Mouse (Mus musculus): ENCODE measurements at regions not wholly inside any gene's neighbourhood (a gene's known extent, or its start where the extent isn't known, plus 50 kb on each side); places are given as distances from the start of the nearest gene placed in this dataset.

- no peak for DNase-seq
These were observed 328.9 kb downstream of the Pax1 start for GRCm38 (mm10) chr2:147690506-147691208.

- DNase-seq, result peak; percentile 35 to 61
These were observed 327.0 kb downstream of the Pax1 start for GRCm38 (mm10) chr2:147688742-147689141.

DNA sequence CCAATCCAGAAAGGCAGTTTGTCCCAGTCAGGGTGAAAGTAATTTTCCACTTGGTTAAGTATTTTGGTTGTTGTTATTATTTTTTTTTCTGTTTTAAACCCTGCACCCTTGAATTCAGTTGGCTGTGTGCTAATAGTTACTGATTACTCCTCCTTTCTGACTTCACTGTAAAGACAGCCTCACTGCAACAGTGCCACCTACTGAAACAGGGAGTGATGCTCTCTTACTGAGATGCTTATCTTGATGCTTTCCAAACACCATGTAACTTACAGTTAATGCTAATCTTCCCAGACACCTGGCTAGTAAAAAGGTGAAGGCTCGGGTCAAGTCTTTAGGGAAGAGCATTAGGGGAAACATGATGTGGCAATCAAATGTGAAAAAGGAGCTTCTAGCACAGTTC is 294.9 kb downstream of the Pax1 start:
- peak in 1 of 2 experiments; percentile 23 for DNase-seq

GRCm38 (mm10) chr2:147650229-147650628 is 288.5 kb downstream of the Pax1 start:
- DNase-seq, result no peak

DNA sequence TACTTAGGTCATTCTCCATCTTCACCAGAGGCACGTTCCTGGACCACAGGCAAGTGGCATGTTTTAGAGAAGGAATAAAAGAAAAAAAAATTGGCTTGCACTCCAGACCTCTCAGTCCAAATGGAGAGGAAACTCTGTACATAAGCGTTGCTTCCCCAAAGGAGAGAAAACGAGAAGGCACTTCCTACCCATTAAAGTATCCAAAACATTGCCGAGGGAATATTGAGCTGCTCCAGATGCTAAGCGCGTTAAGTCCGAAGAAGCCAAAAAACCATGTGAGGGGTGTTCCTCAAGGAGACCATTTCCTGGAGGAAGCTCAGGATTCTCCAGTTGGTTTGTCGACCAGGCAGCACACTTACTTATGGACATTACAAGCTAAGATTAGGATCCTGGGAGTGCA is 286.2 kb downstream of the Pax1 start:
- no peak for DNase-seq

DNA sequence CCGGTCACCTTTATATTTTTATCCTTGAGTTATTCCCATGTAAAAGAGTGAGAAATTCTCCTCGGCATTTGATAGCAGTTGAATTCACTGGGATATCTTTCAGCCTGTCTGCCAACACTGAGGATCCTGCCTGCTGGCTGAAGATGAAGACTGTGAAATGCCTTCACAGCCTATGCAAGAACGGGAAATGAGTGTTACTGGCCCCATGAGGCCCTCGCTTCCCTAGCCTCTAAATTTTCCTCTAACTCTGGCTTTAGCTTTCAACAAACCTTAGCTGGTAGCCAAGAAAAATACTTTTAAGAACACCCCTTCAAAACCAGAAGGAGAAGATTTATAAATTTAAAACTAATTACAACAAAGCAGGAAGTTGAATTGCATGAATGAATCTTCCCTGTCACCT is 285.8 kb downstream of the Pax1 start:
- DNase-seq, result no peak

DNA sequence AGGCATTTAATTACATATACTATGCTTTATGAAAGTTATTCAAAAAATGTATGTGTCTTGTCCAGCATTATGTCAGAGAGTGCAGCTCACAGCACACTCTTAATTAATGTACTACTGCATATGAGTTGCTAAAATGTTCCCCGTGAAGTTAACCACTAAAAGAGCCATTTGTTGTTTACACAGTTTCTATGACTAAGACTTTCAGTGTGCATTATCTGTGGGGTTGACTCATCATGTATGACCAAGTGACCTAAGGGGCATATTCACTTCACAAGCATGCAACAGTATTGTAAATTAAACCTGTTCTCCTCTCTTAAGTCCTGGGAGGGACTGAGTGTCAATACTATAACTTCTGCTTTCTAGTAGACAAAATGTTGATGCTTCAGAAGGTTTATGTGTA is 276.2 kb downstream of the Pax1 start:
- DNase-seq, result no peak

DNA sequence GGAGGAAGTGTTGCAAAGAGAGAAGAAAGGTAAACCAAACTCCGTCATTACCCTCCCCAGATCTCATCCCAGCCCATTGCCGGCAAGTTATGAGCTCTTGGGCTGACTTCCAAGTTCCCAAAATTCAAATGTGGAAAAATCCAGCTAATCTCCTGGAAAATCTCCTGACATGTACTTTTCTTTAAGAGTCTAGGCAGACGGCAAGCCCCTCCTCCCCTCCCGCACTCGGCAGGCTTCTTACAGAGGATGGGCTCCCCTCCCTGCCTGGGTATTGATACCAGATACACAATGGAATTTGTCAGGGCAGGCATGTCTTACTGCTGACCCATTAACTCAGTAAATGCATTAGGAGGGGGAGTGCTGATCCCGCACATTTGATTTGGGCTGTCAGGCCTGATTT is 271.0 kb downstream of the Pax1 start:
- no peak for DNase-seq

GRCm38 (mm10) chr2:147629716-147630115 is 268.0 kb downstream of the Pax1 start:
- peak in 1 of 2 experiments; percentile 11 for DNase-seq

DNA sequence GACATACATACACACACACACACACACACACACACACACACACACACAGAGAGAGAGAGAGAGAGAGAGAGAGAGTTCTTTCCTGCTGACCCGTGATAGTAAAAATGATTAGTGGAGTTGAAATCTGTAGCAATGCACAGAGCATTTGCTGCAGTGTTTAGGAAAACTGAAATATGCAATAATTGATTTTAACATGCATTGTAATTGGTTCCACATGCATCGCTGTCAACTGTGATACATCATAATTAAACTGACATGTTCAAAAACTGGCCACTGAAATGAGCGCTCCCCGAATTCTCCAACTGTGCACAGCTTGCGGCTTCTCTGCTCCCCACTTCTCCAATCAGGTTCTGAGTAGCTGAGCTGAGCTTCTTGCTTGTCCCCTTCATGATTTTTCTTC is 265.4 kb downstream of the Pax1 start:
- DNase-seq, result no peak

DNA sequence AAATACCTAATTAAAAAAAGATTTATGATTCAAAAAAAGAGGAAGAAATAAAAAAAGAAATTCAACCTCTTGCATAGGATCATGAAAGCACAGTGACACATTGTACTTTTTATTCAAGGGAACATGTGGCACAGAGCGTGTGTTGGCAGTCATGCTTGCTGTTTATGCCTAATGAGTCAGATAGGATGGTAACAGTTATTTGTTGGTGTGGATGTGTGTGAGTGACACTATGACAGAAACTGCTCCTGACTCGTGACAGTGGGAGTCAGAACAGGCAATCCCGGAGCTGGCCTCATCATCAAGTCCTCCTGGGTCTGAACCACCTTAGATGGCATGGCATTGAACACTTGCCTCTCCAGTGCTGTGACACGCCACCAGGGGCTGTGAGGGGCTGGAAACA is 261.4 kb downstream of the Pax1 start:
- DNase-seq, result no peak

DNA sequence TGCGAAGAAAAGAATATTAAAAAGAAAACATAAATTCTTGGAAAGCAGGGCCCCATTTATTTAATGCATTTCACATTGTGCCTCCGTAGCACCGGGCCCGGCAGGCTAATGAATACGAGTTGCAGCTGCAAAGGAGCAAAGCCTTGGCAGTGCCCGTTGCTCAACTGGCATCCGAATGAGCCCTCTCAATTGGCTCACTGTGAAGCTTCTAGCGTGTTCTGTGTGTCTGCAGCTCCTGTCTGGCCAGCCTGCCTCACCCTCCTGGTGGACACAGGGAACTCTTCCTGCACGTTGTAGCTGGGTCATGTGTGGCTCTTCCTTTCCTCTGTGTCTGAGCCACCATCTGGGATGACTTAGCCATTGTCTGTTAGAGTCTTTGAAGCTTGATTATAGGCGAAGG is 256.1 kb downstream of the Pax1 start:
- DNase-seq, result no peak

- no peak for DNase-seq
These were observed 248.6 kb downstream of the Pax1 start for GRCm38 (mm10) chr2:147610343-147610742.

DNA sequence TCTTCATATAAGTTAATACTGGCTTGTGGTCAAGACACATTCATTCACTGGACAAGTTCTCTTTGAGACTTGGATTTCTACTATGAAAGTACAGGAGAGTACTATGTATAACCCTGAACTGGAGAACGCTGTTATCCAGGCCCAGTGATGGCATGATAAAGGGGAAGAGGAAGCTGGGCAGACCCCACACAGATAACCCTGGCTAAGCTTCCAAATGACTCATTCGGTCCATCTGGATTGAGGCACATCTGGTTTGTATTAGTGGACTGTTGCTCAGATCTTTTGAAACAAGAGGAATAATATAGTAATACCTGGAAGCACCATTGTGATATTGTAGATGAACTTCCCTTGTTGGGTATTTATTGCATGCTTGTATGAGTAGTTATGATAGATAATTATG is 239.9 kb downstream of the Pax1 start:
- DNase-seq, result no peak

- DNase-seq, result no peak
These were observed 210.7 kb downstream of the Pax1 start for GRCm38 (mm10) chr2:147572413-147572812.

DNA sequence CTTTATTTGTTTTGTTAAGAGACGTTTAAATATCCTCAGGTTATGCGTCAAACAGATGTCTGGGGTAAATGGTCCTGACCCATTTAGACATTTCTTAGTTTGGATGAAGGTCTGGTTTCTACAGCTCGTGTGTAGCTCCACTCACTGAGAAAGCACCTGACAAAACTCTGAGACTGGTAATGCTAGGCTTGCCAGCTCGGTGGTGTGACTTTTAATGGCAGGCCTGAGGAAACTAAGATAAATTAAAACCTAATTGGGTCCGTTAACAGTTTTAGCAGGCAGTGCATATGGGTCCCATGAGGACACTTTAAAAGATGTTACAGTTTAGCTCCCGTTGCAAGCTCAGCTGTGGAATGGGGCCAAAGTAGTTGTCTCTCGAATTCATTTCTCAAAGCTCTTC is 199.5 kb downstream of the Pax1 start:
- no peak for DNase-seq

GRCm38 (mm10) chr2:147560426-147561155 is 198.9 kb downstream of the Pax1 start:
- no peak for DNase-seq

DNA sequence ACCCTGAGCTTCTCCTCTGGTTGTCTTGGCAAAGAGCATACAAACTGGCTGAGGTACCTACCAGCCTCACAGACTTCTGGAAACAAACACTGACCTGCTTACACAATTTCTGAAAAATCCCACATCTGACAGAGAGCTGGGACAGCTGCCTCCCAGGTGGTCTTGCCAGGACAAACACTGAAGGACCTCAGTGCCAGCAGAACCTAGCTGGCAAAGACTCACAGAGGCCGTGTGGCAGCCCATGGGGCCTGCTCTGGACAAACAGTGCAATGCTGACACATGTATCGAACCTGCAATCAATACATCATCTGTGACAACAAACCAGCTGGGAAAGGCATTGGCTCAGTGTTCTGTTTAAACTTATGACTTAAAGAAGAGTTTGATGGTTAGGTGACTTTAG is 167.4 kb downstream of the Pax1 start:
- no peak for DNase-seq

DNA sequence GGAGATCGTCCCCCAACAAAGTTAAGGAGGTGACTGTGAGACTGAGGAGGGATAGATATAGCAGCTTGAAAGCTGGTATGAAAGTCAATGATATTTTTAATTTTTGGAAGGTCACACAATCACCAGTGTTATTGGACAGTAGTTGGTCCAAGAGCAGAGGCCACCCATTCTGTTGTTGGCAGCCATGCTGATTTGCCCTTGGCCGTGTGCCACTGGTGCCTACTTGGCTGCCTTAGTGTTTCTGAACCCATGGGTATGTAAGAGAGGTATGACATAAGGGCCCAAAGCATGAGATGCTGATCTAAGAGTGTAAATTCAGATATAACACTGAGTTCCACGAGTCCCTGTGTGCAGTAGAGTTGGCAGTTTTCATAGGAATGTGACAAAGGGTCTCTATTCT is 153.7 kb downstream of the Pax1 start:
- no peak for DNase-seq

GRCm38 (mm10) chr2:147514748-147515147 is 153.0 kb downstream of the Pax1 start:
- DNase-seq, result no peak

GRCm38 (mm10) chr2:147503962-147504361 is 142.2 kb downstream of the Pax1 start:
- DNase-seq, result no peak

DNA sequence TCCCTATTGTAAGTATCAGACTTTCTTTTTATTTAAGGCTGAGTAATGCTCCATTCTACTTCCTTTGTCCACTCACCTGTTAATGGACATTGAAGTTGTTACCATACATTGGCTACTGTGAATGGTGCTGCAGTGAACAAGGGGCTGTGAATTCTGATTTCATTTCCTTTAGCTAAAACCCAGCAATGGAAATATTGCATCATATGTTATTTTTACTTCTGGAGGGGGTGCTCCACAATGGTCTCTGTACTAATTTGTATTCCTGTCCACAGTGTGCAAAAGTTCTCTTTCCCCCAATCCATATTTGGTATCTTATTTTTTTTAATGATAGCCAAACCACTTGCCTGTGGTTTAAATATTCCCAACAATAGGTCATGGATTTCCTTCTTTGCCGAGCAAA is 137.0 kb downstream of the Pax1 start:
- DNase-seq, result no peak

- no peak for DNase-seq
These were observed 94.2 kb downstream of the Pax1 start for GRCm38 (mm10) chr2:147455932-147456331.

- DNase-seq, result no peak
These were observed 92.9 kb downstream of the Pax1 start for GRCm38 (mm10) chr2:147454362-147455257.
